Mouse (Mus musculus): ENCODE measurements at regions not wholly inside any gene's neighbourhood (a gene's known extent, or its start where the extent isn't known, plus 50 kb on each side); places are given as distances from the start of the nearest gene placed in this dataset.

DNA sequence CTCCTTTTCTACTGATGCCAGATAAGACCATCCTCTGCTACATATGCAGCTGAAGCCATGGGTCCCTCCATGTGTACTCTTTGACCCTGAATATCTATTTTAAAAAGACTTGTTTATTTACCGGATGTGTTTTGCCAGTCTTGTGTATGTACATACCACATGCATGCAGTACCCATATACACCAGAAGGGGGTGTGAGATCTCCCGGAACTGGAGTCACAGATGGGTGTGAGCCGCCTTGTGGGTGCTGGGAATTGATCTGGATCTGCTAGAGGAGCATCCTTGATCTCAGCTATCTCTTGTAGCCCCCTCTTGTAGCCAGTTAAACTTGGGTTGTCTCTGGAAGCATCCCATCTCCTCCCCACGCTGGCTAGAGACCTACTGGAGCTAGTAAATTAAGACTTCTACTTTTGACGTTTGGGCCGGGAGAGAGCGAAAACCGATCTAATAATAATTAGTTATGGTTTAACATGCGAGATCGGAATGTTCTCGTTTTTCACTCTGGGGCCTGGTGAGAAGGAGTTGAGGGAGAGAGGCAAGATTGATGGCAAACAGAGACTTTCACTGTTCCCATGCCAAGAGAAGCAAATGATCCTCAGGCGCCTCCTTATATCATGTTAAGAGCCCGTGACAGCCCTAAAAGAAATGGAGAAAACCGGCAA lies 77.6 kb downstream of the Gas1 start:
- TF ChIP-seq FLI1 (IDR thresholded peaks at IDR 0.05; ENCODE audit: low read length) (no peak), GATA1 (IDR thresholded peaks at IDR 0.05; ENCODE audit: borderline replicate concordance, low read length) (no peak)
